Mouse (Mus musculus): ENCODE measurements around the gene Adarb2. TPM values are rescaled to one million over a fixed set of nuclear protein-coding genes. Genes with fewer than 3 reads are reported as not detected.

The Adarb2 gene
- total RNA-seq, 4 experiments from 2014 or later = not detected

GRCm38 (mm10) chr13:8664615-8665240 lies 462.1 kb downstream of the Adarb2 start:
- no peak for DNase-seq (ENCODE audit: low spot score in 2 of 2)

GRCm38 (mm10) chr13:8677174-8677573 lies 474.5 kb downstream of the Adarb2 start:
- DNase-seq (ENCODE audit: low spot score in 2 of 2) = no peak

GRCm38 (mm10) chr13:8680470-8681129 lies 477.9 kb downstream of the Adarb2 start:
- DNase-seq (ENCODE audit: low spot score in 2 of 2) = no peak

- no peak for DNase-seq (ENCODE audit: low spot score in 2 of 2)
Measured at GRCm38 (mm10) chr13:8691448-8691847, 488.8 kb downstream of the Adarb2 start.

DNA sequence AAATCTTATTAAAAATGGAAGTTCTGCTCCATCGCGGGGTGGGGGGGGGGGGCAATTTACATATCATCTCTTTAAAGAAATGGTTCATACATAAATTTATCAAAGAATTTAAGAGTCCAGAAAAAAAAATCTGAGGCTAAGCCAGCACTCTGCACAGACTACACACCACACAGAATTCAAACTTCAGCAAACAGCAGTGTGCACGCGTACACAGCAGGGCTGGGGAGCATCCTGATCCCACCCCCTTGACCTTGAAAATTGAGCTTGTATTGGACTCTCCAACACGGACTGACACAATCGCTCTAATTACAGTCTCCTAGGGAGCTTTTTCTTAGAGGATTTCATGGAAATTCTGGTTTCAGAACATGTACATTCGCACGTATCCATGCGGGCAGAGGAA lies 490.1 kb downstream of the Adarb2 start:
- no peak for DNase-seq (ENCODE audit: low spot score in 2 of 2)

- DNase-seq (ENCODE audit: low spot score in 2 of 2) = no peak
Measured at GRCm38 (mm10) chr13:8698451-8698850, 495.8 kb downstream of the Adarb2 start.

DNA sequence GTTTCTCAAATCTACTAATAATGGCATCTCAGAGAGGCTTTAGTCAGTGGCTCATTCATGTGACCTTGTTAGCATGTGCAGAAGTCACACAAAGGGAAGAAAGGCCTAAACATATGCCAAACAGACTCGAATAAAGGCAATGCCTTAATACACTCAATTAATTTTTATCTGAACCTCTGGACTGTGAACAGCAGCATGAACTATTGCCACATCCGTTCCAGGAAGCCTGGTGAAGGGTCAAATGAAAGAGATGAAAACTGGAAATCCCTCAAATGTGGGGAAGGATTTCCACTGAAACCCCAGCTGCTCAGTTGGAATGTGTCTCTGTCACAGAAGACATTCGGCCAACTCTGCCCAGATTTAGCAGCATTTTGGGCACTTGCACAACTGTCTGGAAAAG lies 497.2 kb downstream of the Adarb2 start:
- DNase-seq (ENCODE audit: low spot score in 2 of 2) = no peak

DNA sequence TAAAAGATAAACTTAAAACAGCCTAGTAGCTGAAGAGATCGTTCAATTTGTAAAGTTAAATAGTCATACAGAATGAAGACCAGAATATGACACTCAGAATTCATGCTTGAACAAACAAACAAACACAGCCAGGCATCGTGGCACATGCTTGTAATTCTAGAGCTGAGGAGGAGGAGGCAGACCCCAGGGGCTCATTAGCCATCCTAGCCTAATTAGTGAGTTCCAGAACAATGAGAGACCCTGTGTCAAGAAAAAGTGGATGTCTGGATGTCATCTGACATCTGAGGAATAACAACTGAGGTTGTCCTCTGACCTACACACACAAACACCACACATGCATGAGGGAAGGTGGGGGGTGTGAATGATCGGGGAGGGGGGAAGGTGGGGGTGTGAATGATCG lies 498.3 kb downstream of the Adarb2 start:
- no peak for DNase-seq (ENCODE audit: low spot score in 2 of 2)

- DNase-seq (ENCODE audit: low spot score in 2 of 2) = no peak
Measured at GRCm38 (mm10) chr13:8705296-8705695, 502.6 kb downstream of the Adarb2 start.

GRCm38 (mm10) chr13:8713377-8713776 lies 510.7 kb downstream of the Adarb2 start:
- no peak for DNase-seq (ENCODE audit: low spot score in 2 of 2)

GRCm38 (mm10) chr13:8729972-8730645 lies 527.4 kb downstream of the Adarb2 start:
- no peak for DNase-seq (ENCODE audit: low spot score in 2 of 2)

DNA sequence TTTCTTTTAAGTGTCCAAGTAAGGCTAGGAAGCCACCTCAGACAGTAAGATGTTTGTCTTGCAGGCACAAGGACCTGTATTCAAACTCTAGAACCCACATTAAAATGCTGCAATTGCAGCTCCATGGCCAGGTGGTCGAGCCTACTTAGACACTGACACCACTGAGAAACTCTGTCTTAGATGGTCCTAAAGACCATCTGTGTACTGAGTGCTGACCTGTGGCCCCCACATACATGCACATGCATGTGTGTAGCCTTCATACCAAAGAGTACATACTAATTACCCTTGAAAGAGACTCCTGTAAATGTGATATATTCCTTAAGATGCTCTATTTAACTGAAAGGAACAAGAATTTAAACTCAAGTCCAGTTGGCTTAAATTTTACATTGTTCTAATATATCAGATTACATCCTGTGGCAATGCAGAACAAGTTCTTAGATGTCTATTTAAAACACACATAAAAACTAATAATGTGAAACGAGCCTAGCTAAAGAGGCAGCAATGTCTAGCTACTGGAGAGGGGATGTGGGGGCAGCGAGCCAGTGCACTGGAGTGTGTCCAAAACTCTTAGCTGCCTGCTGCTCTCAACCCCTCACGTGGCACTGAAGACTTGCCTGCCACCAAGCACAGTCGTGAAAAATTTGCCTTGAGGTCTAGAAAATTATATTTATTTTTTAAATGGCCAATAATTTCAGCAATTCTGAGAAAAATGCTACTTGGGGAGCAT lies 534.6 kb downstream of the Adarb2 start:
- no peak for DNase-seq (ENCODE audit: low spot score in 2 of 2)

DNA sequence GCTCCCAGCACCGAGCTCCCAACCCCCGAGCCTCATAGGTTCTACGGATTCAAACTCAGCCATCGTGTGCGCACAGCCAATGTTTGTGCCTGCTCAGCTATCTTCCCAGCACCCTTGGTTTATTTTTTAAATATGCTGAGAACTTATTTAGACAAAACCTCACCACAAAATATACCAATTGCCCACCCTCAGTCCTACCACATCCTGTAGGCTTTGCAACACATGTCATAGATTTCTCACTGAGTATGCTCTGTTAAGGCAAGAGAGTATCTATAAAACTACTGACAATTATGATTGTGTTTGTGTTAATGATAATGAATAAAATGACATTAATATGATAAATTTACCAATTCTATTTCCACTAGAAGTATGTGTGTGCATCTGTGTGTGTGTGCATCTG lies 540.1 kb downstream of the Adarb2 start:
- no peak for DNase-seq (ENCODE audit: low spot score in 2 of 2)

DNA sequence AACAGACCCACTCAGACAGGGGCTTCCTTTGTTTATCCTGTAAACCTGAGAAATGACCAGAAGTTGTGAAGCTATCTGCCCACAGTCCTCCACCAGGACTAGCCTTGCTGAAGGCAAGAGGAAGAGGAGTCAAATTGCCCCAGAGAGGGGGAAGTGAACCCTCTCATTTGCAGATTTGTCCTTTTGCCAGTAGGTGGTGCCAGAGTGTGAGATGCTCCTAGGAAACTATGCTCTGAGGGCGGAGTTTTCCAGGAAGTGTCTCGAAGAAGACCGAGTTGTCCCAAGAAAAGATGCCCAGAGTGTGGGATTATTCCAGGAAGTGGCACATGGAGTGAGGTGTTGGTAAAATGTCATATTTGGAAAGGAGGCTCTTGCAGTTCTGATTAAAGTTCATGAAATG lies 541.9 kb downstream of the Adarb2 start:
- DNase-seq (ENCODE audit: low spot score in 2 of 2) = no peak

GRCm38 (mm10) chr13:8745596-8745995 lies 542.9 kb downstream of the Adarb2 start:
- no peak for DNase-seq (ENCODE audit: low spot score in 2 of 2)

DNA sequence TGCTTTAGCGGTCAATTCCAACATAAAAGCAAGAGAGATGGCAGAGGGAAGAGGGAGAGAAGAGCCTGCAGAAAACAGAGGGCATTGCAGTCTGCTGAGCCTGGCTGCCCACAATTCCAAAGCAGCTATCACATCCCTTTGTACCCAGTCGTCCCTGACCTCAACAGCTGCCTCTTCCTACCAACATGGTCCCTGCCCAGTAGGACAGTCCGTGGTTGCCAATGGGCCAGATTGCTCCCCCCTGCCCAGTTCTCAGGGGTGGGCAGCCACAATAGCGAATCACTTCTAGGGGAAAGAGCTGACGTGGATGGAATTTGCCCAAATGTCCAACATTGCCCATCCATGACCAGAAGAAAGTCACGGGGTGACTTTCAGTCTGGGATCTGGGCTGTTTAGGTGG lies 546.8 kb downstream of the Adarb2 start:
- DNase-seq (ENCODE audit: low spot score in 2 of 2) = no peak

DNA sequence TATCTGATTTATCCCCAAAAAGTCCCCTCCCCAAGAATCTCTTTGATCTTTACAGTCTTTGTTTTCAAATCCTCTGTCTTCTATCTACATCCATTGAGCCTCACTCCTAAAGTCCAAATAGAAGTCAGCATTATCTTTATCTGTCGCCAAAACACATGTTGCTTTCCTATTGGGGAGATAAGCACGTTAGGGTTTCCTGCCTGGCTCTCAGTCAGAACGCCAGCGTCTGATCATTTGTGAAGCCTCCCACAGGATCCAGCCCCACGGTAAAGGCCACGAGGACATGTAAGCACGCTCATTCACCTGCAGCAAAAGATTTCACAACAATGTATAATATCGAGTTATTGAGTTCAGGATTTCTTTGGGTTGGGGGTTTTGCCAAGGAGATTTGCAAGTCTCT lies 558.3 kb downstream of the Adarb2 start:
- no peak for DNase-seq (ENCODE audit: low spot score in 2 of 2)

GRCm38 (mm10) chr13:8769654-8770227 lies 567.1 kb downstream of the Adarb2 start:
- DNase-seq (ENCODE audit: low spot score in 2 of 2) = no peak

DNA sequence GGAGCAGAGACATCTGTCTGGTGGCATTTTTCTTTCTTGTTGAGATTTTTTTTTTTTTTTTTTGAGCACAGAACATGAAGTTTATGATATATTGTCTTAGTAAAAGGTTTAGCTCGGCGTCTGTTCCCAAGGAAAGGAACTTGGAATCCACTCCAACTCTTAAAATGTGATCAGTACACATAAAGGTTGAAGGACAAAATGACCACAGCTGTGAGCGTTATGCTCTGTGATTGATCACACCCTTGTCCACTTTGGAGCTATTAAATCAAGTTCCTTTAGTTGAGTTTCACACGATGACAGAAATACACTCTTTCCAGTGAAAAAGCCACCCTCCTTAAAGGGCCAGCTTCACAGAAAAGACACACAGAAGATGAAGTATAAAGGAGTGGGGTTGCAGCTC lies 568.0 kb downstream of the Adarb2 start:
- DNase-seq (ENCODE audit: low spot score in 2 of 2) = no peak

DNA sequence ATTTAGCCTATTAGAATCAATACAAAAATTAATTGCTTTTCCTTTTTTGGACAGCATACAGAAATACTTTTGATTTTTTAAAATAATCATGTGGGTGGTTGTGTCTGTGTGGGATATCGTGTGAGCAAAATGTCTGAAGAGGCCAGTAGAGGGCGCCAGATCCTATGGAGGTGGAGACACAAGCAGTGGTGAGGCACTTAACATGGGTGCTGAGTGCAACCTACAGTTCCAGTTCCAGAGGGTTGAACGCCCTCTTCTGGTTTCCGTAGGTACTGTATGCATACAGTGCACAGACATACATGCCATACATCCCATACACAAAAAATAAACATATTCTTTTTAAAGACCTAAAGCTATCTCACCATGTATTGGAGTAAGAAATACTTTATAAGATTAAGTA lies 577.8 kb downstream of the Adarb2 start:
- DNase-seq (ENCODE audit: low spot score in 2 of 2) = peak in 1 of 2 experiments; percentile 5

DNA sequence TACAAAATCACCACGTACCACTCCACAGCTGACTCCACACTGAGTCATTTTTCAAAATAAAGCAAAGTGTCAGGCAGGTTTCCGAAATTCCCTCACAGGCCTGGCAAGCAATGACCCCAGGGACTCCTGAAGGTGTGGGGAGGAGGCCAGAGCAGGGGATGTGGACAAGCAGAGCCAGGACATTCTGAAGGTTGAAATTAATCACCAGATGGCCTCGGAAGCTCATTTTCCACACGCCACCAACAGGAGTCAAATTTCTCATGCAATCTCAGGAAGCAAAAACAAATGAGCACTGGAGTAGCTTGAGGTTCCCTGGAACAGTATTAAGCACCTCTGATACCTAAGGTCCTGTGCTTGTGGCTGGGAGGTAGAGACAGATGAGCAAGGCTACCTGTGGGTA lies 580.0 kb downstream of the Adarb2 start:
- DNase-seq (ENCODE audit: low spot score in 2 of 2) = no peak
